Mouse (Mus musculus): Measurements from ENCODE around the gene Nfia. TPM values are rescaled to one million over a fixed set of nuclear protein-coding genes. Genes with fewer than 3 reads are reported as not detected.

Nfia gene
- polyA plus RNA-seq, 1 experiment: 57.7 TPM

- no peak for TF ChIP-seq POLR2A (IDR thresholded peaks at IDR 0.05; ENCODE audit: borderline replicate concordance, extremely low read depth, low read depth, low read length)
- 36% methylated on average over 5 of the region's 5 CpGs for WGBS
- no peak for DNase-seq
- Histone ChIP-seq H3K4me1 (ENCODE audit: control insufficient read depth, insufficient read depth, low read length) (peaks cover 22% of the 10 kb centered on the region), H3K4me3 (replicated peaks; ENCODE audit: extremely low read depth, low read depth, low read length) (no peak overlapping the region)
Measured at GRCm38 (mm10) chr4:97926607-97927308, 154.2 kb downstream of the Nfia start.

- TF ChIP-seq POLR2A (IDR thresholded peaks at IDR 0.05; ENCODE audit: borderline replicate concordance, extremely low read depth, low read depth, low read length) (no peak), CTCF (IDR thresholded peaks at IDR 0.05; ENCODE audit: insufficient read depth, low read length) (no peak)
- WGBS: 36% methylated on average over 3 of the region's 3 CpGs
- Histone ChIP-seq H3K4me3 (replicated peaks; ENCODE audit: extremely low read depth, low read depth, low read length) (no peak overlapping the region), H3K4me1 (ENCODE audit: control insufficient read depth, insufficient read depth, low read length) (peaks cover 22% of the 10 kb centered on the region)
- DNase-seq: no peak
Measured at GRCm38 (mm10) chr4:97927309-97927656, 154.7 kb downstream of the Nfia start.

GRCm38 (mm10) chr4:97936371-97936770, 163.8 kb downstream of the Nfia start:
- peaks cover 11% of the 10 kb centered on the region for H3K4me1 ChIP-seq (ENCODE audit: control insufficient read depth, insufficient read depth, low read length)
- DNase-seq: no peak
- H3K4me3 ChIP-seq (replicated peaks; ENCODE audit: extremely low read depth, low read depth, low read length): no peak overlapping the region
- WGBS: 80% methylated on average over 2 of the region's 2 CpGs
- no peak for TF ChIP-seq POLR2A (IDR thresholded peaks at IDR 0.05; ENCODE audit: borderline replicate concordance, extremely low read depth, low read depth, low read length)
- no peak for TF ChIP-seq CTCF (IDR thresholded peaks at IDR 0.05; ENCODE audit: insufficient read depth, low read length)

- H3K4me3 ChIP-seq (replicated peaks; ENCODE audit: extremely low read depth, low read depth, low read length): no peak overlapping the region
- TF ChIP-seq POLR2A (IDR thresholded peaks at IDR 0.05; ENCODE audit: borderline replicate concordance, extremely low read depth, low read depth, low read length): no peak
- TF ChIP-seq CTCF (IDR thresholded peaks at IDR 0.05; ENCODE audit: insufficient read depth, low read length): no peak
- WGBS: 35% methylated on average over 3 of the region's 3 CpGs
- no peak for DNase-seq
- H3K4me1 ChIP-seq (ENCODE audit: control insufficient read depth, insufficient read depth, low read length): peaks cover 11% of the 10 kb centered on the region
Measured at GRCm38 (mm10) chr4:97936912-97937311, 164.4 kb downstream of the Nfia start.

GRCm38 (mm10) chr4:97939492-97939891, 167.0 kb downstream of the Nfia start:
- Histone ChIP-seq H3K4me1 (ENCODE audit: control insufficient read depth, insufficient read depth, low read length) (peaks cover 11% of the 10 kb centered on the region), H3K4me3 (replicated peaks; ENCODE audit: extremely low read depth, low read depth, low read length) (no peak overlapping the region)
- TF ChIP-seq CTCF (IDR thresholded peaks at IDR 0.05; ENCODE audit: insufficient read depth, low read length): no peak
- no peak for TF ChIP-seq POLR2A (IDR thresholded peaks at IDR 0.05; ENCODE audit: borderline replicate concordance, extremely low read depth, low read depth, low read length)
- no peak for DNase-seq
- 31% methylated on average over 4 of the region's 4 CpGs for WGBS

GRCm38 (mm10) chr4:97939920-97940520, 167.5 kb downstream of the Nfia start:
- TF ChIP-seq POLR2A (IDR thresholded peaks at IDR 0.05; ENCODE audit: borderline replicate concordance, extremely low read depth, low read depth, low read length) (no peak), CTCF (IDR thresholded peaks at IDR 0.05; ENCODE audit: insufficient read depth, low read length) (no peak)
- no peak for DNase-seq
- Histone ChIP-seq H3K4me1 (ENCODE audit: control insufficient read depth, insufficient read depth, low read length) (peaks cover 11% of the 10 kb centered on the region), H3K4me3 (replicated peaks; ENCODE audit: extremely low read depth, low read depth, low read length) (no peak overlapping the region)
- 63% methylated on average over 4 of the region's 4 CpGs for WGBS

GRCm38 (mm10) chr4:97941616-97942015, 169.1 kb downstream of the Nfia start:
- no peak for DNase-seq
- WGBS: 77% methylated on average over 8 of the region's 8 CpGs
- Histone ChIP-seq H3K4me1 (ENCODE audit: control insufficient read depth, insufficient read depth, low read length) (peaks cover 9% of the 10 kb centered on the region), H3K4me3 (replicated peaks; ENCODE audit: extremely low read depth, low read depth, low read length) (no peak overlapping the region)
- TF ChIP-seq CTCF (IDR thresholded peaks at IDR 0.05; ENCODE audit: insufficient read depth, low read length) (no peak), POLR2A (IDR thresholded peaks at IDR 0.05; ENCODE audit: borderline replicate concordance, extremely low read depth, low read depth, low read length) (no peak)

GRCm38 (mm10) chr4:97944309-97944708, 171.8 kb downstream of the Nfia start:
- Histone ChIP-seq H3K4me3 (replicated peaks; ENCODE audit: extremely low read depth, low read depth, low read length) (no peak overlapping the region), H3K4me1 (ENCODE audit: control insufficient read depth, insufficient read depth, low read length) (peaks cover 5% of the 10 kb centered on the region)
- DNase-seq: no peak
- TF ChIP-seq POLR2A (IDR thresholded peaks at IDR 0.05; ENCODE audit: borderline replicate concordance, extremely low read depth, low read depth, low read length) (no peak), CTCF (IDR thresholded peaks at IDR 0.05; ENCODE audit: insufficient read depth, low read length) (no peak)
- 87% methylated on average over 2 of the region's 2 CpGs for WGBS

GRCm38 (mm10) chr4:97947484-97947883, 174.9 kb downstream of the Nfia start:
- TF ChIP-seq POLR2A (IDR thresholded peaks at IDR 0.05; ENCODE audit: borderline replicate concordance, extremely low read depth, low read depth, low read length): no peak
- no peak for TF ChIP-seq CTCF (IDR thresholded peaks at IDR 0.05; ENCODE audit: insufficient read depth, low read length)
- DNase-seq: no peak
- Histone ChIP-seq H3K4me3 (replicated peaks; ENCODE audit: extremely low read depth, low read depth, low read length) (no peak overlapping the region), H3K4me1 (ENCODE audit: control insufficient read depth, insufficient read depth, low read length) (peaks cover 3% of the 10 kb centered on the region)
- WGBS: 99% methylated on average over 5 of the region's 5 CpGs

- H3K4me1 ChIP-seq (ENCODE audit: control insufficient read depth, insufficient read depth, low read length): peaks cover 3% of the 10 kb centered on the region
- DNase-seq: no peak
- 59% methylated on average over 8 of the region's 8 CpGs for WGBS
- H3K4me3 ChIP-seq (replicated peaks; ENCODE audit: extremely low read depth, low read depth, low read length): no peak overlapping the region
- no peak for TF ChIP-seq POLR2A (IDR thresholded peaks at IDR 0.05; ENCODE audit: borderline replicate concordance, extremely low read depth, low read depth, low read length)
- TF ChIP-seq CTCF (IDR thresholded peaks at IDR 0.05; ENCODE audit: insufficient read depth, low read length): no peak
Measured at GRCm38 (mm10) chr4:97948250-97948649, 175.7 kb downstream of the Nfia start.

Measured in lung, adult 2 months (tissue).